Mouse (Mus musculus) hindbrain, embryonic 11.5 days (tissue): ENCODE results near the gene Mtf1. TPM values are rescaled to one million over a fixed set of nuclear protein-coding genes. Genes with fewer than 3 reads are reported as not detected.

Source experiments
- ATAC-seq: fragments of 200-750 bp; cut with Nextera tagmentation; 2 replicates; pipeline ENCODE4 v1.8.0; 2017; ENCODE audit warnings: mild to moderate bottlenecking, moderate TSS enrichment, moderate library complexity; ENCODE audit not compliant: low FRiP score
- DNase-seq: peaks from one replicate; pipeline ENCODE4 v3.0.0-alpha.2; 2015; ENCODE audit warnings: low spot score
- H3K27ac ChIP-seq: fragments of 300-500 bp; sonication (generic); 2 replicates; pipeline ENCODE4 v1.5.1; 2014; ENCODE audit warnings: mild to moderate bottlenecking, low read depth, low read length
- H3K27me3 ChIP-seq: fragments of 300-500 bp; sonication (generic); 2 replicates; pipeline ENCODE4 v1.6.1; 2014; ENCODE audit warnings: mild to moderate bottlenecking, low read length, moderate library complexity, mixed read lengths; ENCODE audit not compliant: control insufficient read depth, insufficient read depth
- H3K36me3 ChIP-seq: fragments of 300-500 bp; sonication (generic); 2 replicates; pipeline ENCODE4 v1.6.1; 2014; ENCODE audit warnings: mild to moderate bottlenecking, low read length, moderate library complexity, mixed read lengths; ENCODE audit not compliant: control insufficient read depth, insufficient read depth
- H3K4me1 ChIP-seq: fragments of 300-500 bp; sonication (generic); replicated peaks from 2 replicates; pipeline ENCODE4 v1.6.1; 2014; ENCODE audit warnings: low read length, mixed read lengths; ENCODE audit not compliant: control insufficient read depth, insufficient read depth
- H3K4me2 ChIP-seq: fragments of 300-500 bp; sonication (generic); replicated peaks from 2 replicates; pipeline ENCODE4 v1.6.1; 2014; ENCODE audit warnings: mild to moderate bottlenecking, low read depth, low read length
- H3K4me3 ChIP-seq: fragments of 300-500 bp; sonication (generic); 2 replicates; pipeline ENCODE4 v1.5.1; 2014; ENCODE audit warnings: low read depth, low read length
- H3K9ac ChIP-seq: fragments of 300-500 bp; sonication (generic); 2 replicates; pipeline ENCODE4 v1.6.1; 2014; ENCODE audit warnings: low read depth, low read length
- H3K9me3 ChIP-seq: fragments of 300-500 bp; sonication (generic); 2 replicates; pipeline ENCODE4 v1.6.1; 2016; ENCODE audit warnings: low read length; ENCODE audit not compliant: control insufficient read depth
- WGBS: fragments of 180-500 bp; shearing (Covaris S2); extraction: QIAGEN DNeasy Blood & Tissue Kit; methylation state at CpG from one replicate; pipeline ENCODE4 v1.1.7; 2014; 5-methylcytosine and 5-hydroxymethylcytosine counted together
- polyA plus RNA-seq: library from polyadenylated mRNA; unstranded; fragments of >200 nt; fragmentation: Nextera tagmentation; extraction: Ambion mirVana; gene quantifications from 2 replicates; pipeline ENCODE4 v1.2.1, GENCODE M21; 2014

The Mtf1 gene
- polyA plus RNA-seq, 1 experiment from 2014 or later, result 15.1 TPM

- Histone ChIP-seq H3K4me2 (no peak overlapping the region), H3K27me3 (peaks cover 34% of the 10 kb centered on the region)
- WGBS, result 91% methylated on average over 2 of the region's 2 CpGs
Observed at GRCm38 (mm10) chr4:124889935-124890334, 88.0 kb downstream of the Mtf1 start.

DNA sequence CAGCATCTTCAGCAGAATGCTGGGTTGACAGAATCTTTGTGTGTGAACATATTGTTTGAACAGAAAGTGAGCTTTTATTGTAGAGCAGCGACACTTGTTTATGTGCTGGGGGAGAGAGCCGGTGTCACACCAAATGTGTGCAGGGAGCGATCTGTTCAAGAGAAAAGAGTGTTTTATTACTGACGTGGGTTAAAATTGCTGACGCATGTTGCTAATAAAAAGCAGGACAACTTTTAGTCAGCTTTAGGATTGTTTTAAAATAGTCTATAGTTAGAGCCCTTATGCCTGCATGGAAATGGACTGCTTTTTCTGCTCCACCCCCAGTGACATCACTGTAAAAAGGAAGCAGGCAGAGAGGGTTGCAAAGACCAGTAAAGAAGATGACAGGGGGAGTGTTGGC lies 88.9 kb downstream of the Mtf1 start:
- Histone ChIP-seq H3K9me3 (no peaks in the 10 kb centered on the region), H3K27ac (no peak overlapping the region), H3K27me3 (peaks cover 34% of the 10 kb centered on the region), H3K4me2 (no peak overlapping the region), H3K36me3 (no peaks in the 10 kb centered on the region), H3K9ac (no peak overlapping the region), H3K4me3 (no peak overlapping the region), H3K4me1 (peaks cover 3% of the 10 kb centered on the region; the same call in 1 of the 2 replicates)
- DNase-seq (no peak), ATAC-seq (no peak)
- WGBS, result 69% methylated on average over 5 of the region's 5 CpGs

More at GRCm38 (mm10) chr4:124889935-124890334, 88.0 kb downstream of the Mtf1 start:
- H3K27ac ChIP-seq, result no peak overlapping the region
- H3K9ac ChIP-seq, result no peak overlapping the region
- DNase-seq, result no peak
- ATAC-seq, result no peak
- H3K36me3 ChIP-seq, result no peaks in the 10 kb centered on the region
- peaks cover 3% of the 10 kb centered on the region; the same call in 1 of the 2 replicates for H3K4me1 ChIP-seq
- no peak overlapping the region for H3K4me3 ChIP-seq
- H3K9me3 ChIP-seq, result no peaks in the 10 kb centered on the region

- no peak overlapping the region for H3K9ac ChIP-seq
- no peak overlapping the region for H3K4me3 ChIP-seq
Observed at GRCm38 (mm10) chr4:124893769-124894168, 91.9 kb downstream of the Mtf1 start.

DNA sequence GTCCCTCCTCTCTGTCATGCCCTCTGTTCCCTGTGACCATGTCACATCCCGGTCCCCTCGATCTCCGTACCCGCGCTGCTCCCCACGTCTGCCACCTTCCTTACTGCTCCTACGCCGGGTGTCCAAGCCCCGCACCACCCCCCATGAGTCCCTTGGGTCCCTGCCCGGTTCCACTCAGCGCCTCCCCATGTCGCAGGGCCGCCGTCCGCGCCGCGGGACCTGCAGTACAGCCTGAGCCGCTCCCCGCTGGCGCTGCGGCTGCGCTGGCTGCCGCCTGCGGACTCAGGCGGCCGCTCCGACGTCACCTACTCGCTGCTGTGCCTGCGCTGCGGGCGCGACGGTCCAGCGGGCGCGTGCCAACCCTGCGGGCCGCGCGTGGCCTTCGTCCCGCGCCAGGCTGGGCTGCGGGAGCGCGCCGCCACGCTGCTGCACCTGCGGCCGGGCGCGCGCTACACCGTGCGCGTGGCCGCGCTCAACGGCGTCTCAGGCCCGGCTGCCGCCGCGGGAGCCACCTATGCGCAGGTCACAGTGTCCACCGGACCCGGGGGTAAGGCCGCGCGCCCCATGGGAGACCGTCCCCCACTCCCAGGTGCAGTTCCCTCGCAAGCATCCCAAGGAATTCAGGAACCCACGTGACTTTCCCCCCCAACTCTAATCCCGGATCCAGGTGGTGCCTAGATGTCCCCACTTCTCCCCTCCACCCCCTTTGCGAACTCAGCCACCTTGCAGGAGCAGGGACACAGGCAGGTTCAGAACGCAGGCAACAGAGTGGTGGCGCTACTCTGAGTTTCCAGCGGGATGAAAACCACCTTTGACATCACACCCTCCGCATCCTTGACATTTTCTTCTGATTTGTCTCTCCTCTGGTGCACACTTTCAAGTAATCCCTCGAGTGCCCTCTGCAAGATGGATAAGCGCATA lies 92.9 kb downstream of the Mtf1 start:
- 2% methylated on average over 82 of the region's 83 CpGs for WGBS
- DNase-seq, result peak; percentile 46
- H3K9me3 ChIP-seq, result no peaks in the 10 kb centered on the region
- no peaks in the 10 kb centered on the region for H3K36me3 ChIP-seq
- peak; percentile 59 for ATAC-seq
- peak overlapping the region; percentile 37 for H3K4me3 ChIP-seq
- H3K9ac ChIP-seq, result peak overlapping the region; percentile 52; the same call in 1 of the 2 replicates
- peaks cover 8% of the 10 kb centered on the region for H3K4me1 ChIP-seq
- H3K27me3 ChIP-seq, result peaks cover 36% of the 10 kb centered on the region
- H3K4me2 ChIP-seq, result peak overlapping the region; percentile 84
- H3K27ac ChIP-seq, result no peak overlapping the region

More at GRCm38 (mm10) chr4:124893769-124894168, 91.9 kb downstream of the Mtf1 start:
- no peaks in the 10 kb centered on the region for H3K9me3 ChIP-seq
- ATAC-seq, result no peak
- no peak overlapping the region for H3K27ac ChIP-seq
- H3K4me1 ChIP-seq, result peaks cover 7% of the 10 kb centered on the region
- 25% methylated on average over 6 of the region's 6 CpGs for WGBS
- H3K27me3 ChIP-seq, result peaks cover 36% of the 10 kb centered on the region
- DNase-seq, result no peak
- H3K4me2 ChIP-seq, result no peak overlapping the region
- no peaks in the 10 kb centered on the region for H3K36me3 ChIP-seq

- ATAC-seq, result no peak
- Histone ChIP-seq H3K4me2 (no peak overlapping the region), H3K27ac (peak overlapping the region; percentile 70), H3K9ac (no peak overlapping the region), H3K36me3 (no peaks in the 10 kb centered on the region), H3K27me3 (peaks cover 25% of the 10 kb centered on the region), H3K9me3 (no peaks in the 10 kb centered on the region), H3K4me3 (no peak overlapping the region), H3K4me1 (peaks cover 8% of the 10 kb centered on the region)
- WGBS, result 19% methylated on average over 10 of the region's 10 CpGs
- DNase-seq, result peak; percentile 54
Observed at GRCm38 (mm10) chr4:124898428-124898827, 96.5 kb downstream of the Mtf1 start.

Other genes starting within 250 kb of the Mtf1 start
- 0.40 and 0.53 TPM in 2 replicates for gene 3100002H09Rik, start 191.3 kb upstream of the Mtf1 start, polyA plus RNA-seq
- gene Pou3f1, start 145.3 kb upstream of the Mtf1 start, polyA plus RNA-seq, result 17.4 and 18.8 TPM in 2 replicates
- gene Utp11, start 108.5 kb upstream of the Mtf1 start, polyA plus RNA-seq, result 65.8 and 67.5 TPM in 2 replicates
- gene Fhl3, start 101.4 kb upstream of the Mtf1 start, polyA plus RNA-seq, result 3.2 and 4.7 TPM in 2 replicates
- 197 and 210 TPM in 2 replicates for gene Sf3a3, start 87.3 kb upstream of the Mtf1 start, polyA plus RNA-seq
- 24.9 and 32.3 TPM in 2 replicates for gene Inpp5b, start 60.3 kb upstream of the Mtf1 start, polyA plus RNA-seq
- gene Yrdc, start 48.6 kb downstream of the Mtf1 start, polyA plus RNA-seq, result 44.0 and 50.8 TPM in 2 replicates
- gene 1110065P20Rik, start 49.1 kb downstream of the Mtf1 start, polyA plus RNA-seq, result 55.0 and 55.9 TPM in 2 replicates
- gene Maneal, start 60.1 kb downstream of the Mtf1 start, polyA plus RNA-seq, result 10.0 and 10.3 TPM in 2 replicates
- gene Epha10, start 78.8 kb downstream of the Mtf1 start, polyA plus RNA-seq, result 4.4 and 7.4 TPM in 2 replicates
- gene 9930104L06Rik, start 134.9 kb downstream of the Mtf1 start, polyA plus RNA-seq, result 4.2 and 5.5 TPM in 2 replicates
- gene Cdca8, start 137.2 kb downstream of the Mtf1 start, polyA plus RNA-seq, result 192 and 195 TPM in 2 replicates
- 8.5 and 16.5 TPM in 2 replicates for gene Rspo1, start 184.3 kb downstream of the Mtf1 start, polyA plus RNA-seq
- 91.2 and 103 TPM in 2 replicates for gene Gnl2, start 214.5 kb downstream of the Mtf1 start, polyA plus RNA-seq